ENCODE assay signal across 8 mouse cellular contexts in the genomic region with DNA sequence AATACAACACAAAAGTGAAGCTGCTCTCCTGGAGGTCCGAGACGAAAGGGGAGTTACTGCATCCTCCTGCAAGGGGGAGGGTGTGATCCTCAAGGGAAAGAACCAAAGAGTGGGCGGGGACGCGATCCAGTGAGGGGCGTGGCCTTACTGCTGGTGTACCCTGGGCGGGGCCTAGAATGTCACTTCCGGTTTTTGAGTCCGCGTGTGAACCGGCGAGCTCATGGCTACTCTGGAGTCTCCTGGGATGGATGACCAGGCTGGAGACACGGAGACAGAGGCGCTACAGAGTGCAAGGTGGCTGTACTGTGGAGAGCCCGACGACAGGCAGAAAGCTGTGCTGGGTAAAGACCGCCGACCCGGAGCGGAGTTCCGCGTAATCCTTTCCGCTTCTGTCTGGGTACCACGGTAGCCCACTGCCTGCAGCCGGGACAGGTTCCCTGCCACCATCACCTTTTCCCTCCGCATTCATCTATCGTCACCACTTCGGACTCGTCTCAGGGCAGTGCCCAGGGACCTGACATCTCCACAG. TPM values are rescaled to one million over a fixed set of nuclear protein-coding genes. Genes with fewer than 3 reads are reported as not detected.
DNase-seq lines count a peak whose midpoint lies in the region; ATAC-seq lines count a peak whose summit lies in the region.

A gene (plus strand): TSS at position 132 of the 529 bp plus-strand sequence.

- H3K9ac ChIP-seq in kidney, embryonic 15.5 days: peak within 1 kb of the TSS; percentile 58

- peak within 1 kb of the TSS; percentile 94 for H3K4me2 ChIP-seq in kidney, embryonic 15.5 days

- WGBS in heart, embryonic 10.5 days: under 1% methylated on average over 29 of the region's 29 CpGs
- WGBS in kidney, embryonic 15.5 days: 0% methylated on average over 29 of the region's 29 CpGs

- peaks cover 8% of the 10 kb centered on the region for H3K36me3 ChIP-seq in heart, embryonic 10.5 days
- H3K36me3 ChIP-seq in kidney, embryonic 15.5 days: peaks cover 18% of the 10 kb centered on the region

- H3K4me3 ChIP-seq in heart, embryonic 10.5 days: peak within 1 kb of the TSS; percentile 82
- H3K4me3 ChIP-seq in kidney, embryonic 15.5 days (replicated peaks): peak within 1 kb of the TSS; percentile 68

- peak within 1 kb of the TSS; percentile 81 for H3K27ac ChIP-seq in heart, embryonic 10.5 days
- peak within 1 kb of the TSS; percentile 37 for H3K27ac ChIP-seq in kidney, embryonic 15.5 days

- H3K4me1 ChIP-seq in heart, embryonic 10.5 days: peaks cover 26% of the 10 kb centered on the region
- peaks cover 24% of the 10 kb centered on the region for H3K4me1 ChIP-seq in kidney, embryonic 15.5 days

- H3K9me3 ChIP-seq in heart, embryonic 10.5 days: no peaks in the 10 kb centered on the region
- H3K9me3 ChIP-seq in kidney, embryonic 15.5 days (replicated peaks): no peaks in the 10 kb centered on the region

- peak; percentile 97 for ATAC-seq in erythroblast, adult 5-6 weeks (replicated peaks; ENCODE audit: low FRiP score, poor library complexity, severe bottlenecking)
- ATAC-seq in kidney, embryonic 15.5 days (replicated peaks; ENCODE audit: low FRiP score): peak; percentile 92
- ATAC-seq in monocyte, adult 5-6 weeks (replicated peaks; ENCODE audit: insufficient number of reproducible peaks, low FRiP score, low TSS enrichment, poor library complexity, severe bottlenecking): peak; percentile 94

- peak; percentile 95 to 96 for DNase-seq in B cell, adult 2 months
- peak; percentile 93 for DNase-seq in brain, adult 2 months (ENCODE audit: low read depth, low spot score)
- peak; percentile 97 for DNase-seq in heart, embryonic 10.5 days (ENCODE audit: low spot score)
- peak; percentile 98 for DNase-seq in liver
- DNase-seq in spleen, postnatal 4 days (ENCODE audit: low spot score in 2 of 2): peak; percentile 94 to 96

- H3K27me3 ChIP-seq in heart, embryonic 10.5 days (ENCODE audit: insufficient read depth, poor library complexity, severe bottlenecking): no peaks in the 10 kb centered on the region
- H3K27me3 ChIP-seq in kidney, embryonic 15.5 days: no peaks in the 10 kb centered on the region

RNA-seq across cellular contexts. Expression of the gene that starts here (rescaled TPM):
- 10.4 and 17.9 TPM in 2 replicates for total RNA-seq in erythroblast, adult 5-6 weeks (2015; ENCODE audit: low replicate concordance)
- 8.1 and 9.8 TPM in 2 replicates for total RNA-seq in erythroblast, adult 5-6 weeks (2017; ENCODE audit: low replicate concordance)
- polyA plus RNA-seq in heart, embryonic 10.5 days (2016; fragmentation: Nextera tagmentation; extraction: Ambion mirVana): 47.8 and 50.7 TPM in 2 replicates
- polyA plus RNA-seq in kidney, embryonic 15.5 days (2015; fragmentation: Nextera tagmentation; extraction: Ambion mirVana): 40.9 and 48.4 TPM in 2 replicates
- total RNA-seq in monocyte, adult 5-6 weeks (2017): 18.7 to 27.2 TPM (median 21.9 TPM) in 3 replicates

Comparison
In these comparisons a context has a peak if more than half of its experiments do, and no peak if none do; other contexts are left out.
1. Peak in every context shown above with its lines: DNase-seq, ATAC-seq, H3K4me3 ChIP-seq and H3K27ac ChIP-seq.